Mouse (Mus musculus) heart, embryonic 16.5 days (tissue): Measurements from ENCODE around the gene Fam120a. TPM values are rescaled to one million over a fixed set of nuclear protein-coding genes. Genes with fewer than 3 reads are reported as not detected.

Experiments
- ATAC-seq: fragments of 200-750 bp; cut with Nextera tagmentation; replicated peaks from 2 replicates; pipeline ENCODE4 v1.8.0; 2017; ENCODE audit warnings: moderate number of reproducible peaks; ENCODE audit not compliant: insufficient read depth, low FRiP score; ENCODE audit errors: extremely low read depth
- H3K27ac ChIP-seq: fragments of 300-500 bp; sonication (generic); 2 replicates; pipeline ENCODE4 v1.5.1; 2014; ENCODE audit warnings: mild to moderate bottlenecking, low read length, control low read depth, moderate library complexity
- H3K27me3 ChIP-seq: fragments of 300-500 bp; sonication (generic); 2 replicates; pipeline ENCODE4 v1.6.1; 2014; ENCODE audit warnings: low read length, mixed read lengths; ENCODE audit not compliant: control insufficient read depth, insufficient read depth
- H3K36me3 ChIP-seq: fragments of 300-500 bp; sonication (generic); 2 replicates; pipeline ENCODE4 v1.6.1; 2014; ENCODE audit not compliant: control insufficient read depth, insufficient read depth
- H3K4me1 ChIP-seq: fragments of 300-500 bp; sonication (generic); 2 replicates; pipeline ENCODE4 v1.6.1; 2014; ENCODE audit warnings: low read length, mixed read lengths; ENCODE audit not compliant: control insufficient read depth, insufficient read depth
- H3K4me2 ChIP-seq: fragments of 300-500 bp; sonication (generic); 2 replicates; pipeline ENCODE4 v1.6.1; 2014; ENCODE audit warnings: low read depth, mild to moderate bottlenecking, control low read depth, low read length
- H3K4me3 ChIP-seq: fragments of 300-500 bp; sonication (generic); 2 replicates; pipeline ENCODE4 v1.5.1; 2014; ENCODE audit warnings: mild to moderate bottlenecking, control low read depth, low read length
- H3K9ac ChIP-seq: fragments of 300-500 bp; sonication (generic); 2 replicates; pipeline ENCODE4 v1.6.1; 2014; ENCODE audit warnings: low read length, control low read depth
- H3K9me3 ChIP-seq: fragments of 300-500 bp; sonication (generic); replicated peaks from 2 replicates; pipeline ENCODE4 v1.6.1; 2016; ENCODE audit warnings: low read length; ENCODE audit not compliant: control insufficient read depth
- WGBS: fragments of 180-500 bp; shearing (Covaris S2); extraction: QIAGEN DNeasy Blood & Tissue Kit; methylation state at CpG from one replicate; pipeline ENCODE4 v1.1.7; 2014; 5-methylcytosine and 5-hydroxymethylcytosine counted together
- polyA plus RNA-seq: library from polyadenylated mRNA; unstranded; fragments of >200 nt; fragmentation: Nextera tagmentation; extraction: Ambion mirVana; gene quantifications from 2 replicates; pipeline ENCODE4 v1.2.1, GENCODE M21; 2015

Fam120a gene
- polyA plus RNA-seq, 1 experiment from 2014 or later: 17.2 TPM

- Histone ChIP-seq H3K4me2 (no peak overlapping the region), H3K9ac (no peak overlapping the region), H3K27me3 (no peaks in the 10 kb centered on the region), H3K9me3 (no peaks in the 10 kb centered on the region), H3K4me1 (peaks cover 25% of the 10 kb centered on the region), H3K27ac (no peak overlapping the region), H3K4me3 (no peak overlapping the region), H3K36me3 (no peaks in the 10 kb centered on the region)
- WGBS: 25% methylated on average over 4 of the region's 4 CpGs
- ATAC-seq: no peak
Observed at GRCm38 (mm10) chr13:48845308-48845707, 122.5 kb downstream of the Fam120a start.

GRCm38 (mm10) chr13:48843530-48843929 lies 124.3 kb downstream of the Fam120a start:
- Histone ChIP-seq H3K36me3 (no peaks in the 10 kb centered on the region), H3K9me3 (no peaks in the 10 kb centered on the region), H3K4me3 (no peak overlapping the region), H3K27me3 (no peaks in the 10 kb centered on the region), H3K27ac (no peak overlapping the region), H3K9ac (no peak overlapping the region), H3K4me2 (no peak overlapping the region), H3K4me1 (peaks cover 15% of the 10 kb centered on the region)
- 79% methylated on average over 1 of the region's 1 CpGs for WGBS
- ATAC-seq: no peak

- H3K4me1 ChIP-seq: peaks cover 14% of the 10 kb centered on the region
- no peaks in the 10 kb centered on the region for H3K36me3 ChIP-seq
- H3K4me2 ChIP-seq: no peak overlapping the region
- H3K9me3 ChIP-seq: no peaks in the 10 kb centered on the region
- H3K4me3 ChIP-seq: no peak overlapping the region
- 0 out of 2 replicates have a peak, but pooled peaks have one; percentile 33 for ATAC-seq
- H3K9ac ChIP-seq: no peak overlapping the region
- H3K27me3 ChIP-seq: no peaks in the 10 kb centered on the region
- H3K27ac ChIP-seq: no peak overlapping the region
- 69% methylated on average over 5 of the region's 5 CpGs for WGBS
Observed at GRCm38 (mm10) chr13:48841905-48842592, 125.8 kb downstream of the Fam120a start.

GRCm38 (mm10) chr13:48838284-48838683 lies 129.5 kb downstream of the Fam120a start:
- 75% methylated on average over 2 of the region's 2 CpGs for WGBS
- Histone ChIP-seq H3K9me3 (no peaks in the 10 kb centered on the region), H3K9ac (no peak overlapping the region), H3K4me3 (no peak overlapping the region), H3K4me2 (no peak overlapping the region), H3K27me3 (no peaks in the 10 kb centered on the region), H3K27ac (no peak overlapping the region), H3K36me3 (no peaks in the 10 kb centered on the region; the same call in 1 of the 2 replicates), H3K4me1 (peaks cover 8% of the 10 kb centered on the region; the same call in 1 of the 2 replicates)
- no peak for ATAC-seq

- no peak overlapping the region for H3K4me2 ChIP-seq
- H3K9ac ChIP-seq: no peak overlapping the region
- no peak overlapping the region for H3K4me3 ChIP-seq
- WGBS: 56% methylated on average over 6 of the region's 6 CpGs
- no peak for ATAC-seq
- H3K27me3 ChIP-seq: no peaks in the 10 kb centered on the region
- no peaks in the 10 kb centered on the region for H3K9me3 ChIP-seq
- H3K4me1 ChIP-seq: peaks cover 8% of the 10 kb centered on the region; the same call in 1 of the 2 replicates
- H3K36me3 ChIP-seq: no peaks in the 10 kb centered on the region; the same call in 1 of the 2 replicates
- no peak overlapping the region for H3K27ac ChIP-seq
Observed at GRCm38 (mm10) chr13:48837537-48837936, 130.3 kb downstream of the Fam120a start.

- 82% methylated on average over 14 of the region's 14 CpGs for WGBS
- no peaks in the 10 kb centered on the region for H3K4me1 ChIP-seq
- no peaks in the 10 kb centered on the region for H3K9me3 ChIP-seq
- no peak overlapping the region for H3K4me3 ChIP-seq
- H3K27ac ChIP-seq: no peak overlapping the region
- ATAC-seq: no peak
- peaks cover 25% of the 10 kb centered on the region for H3K36me3 ChIP-seq
- H3K4me2 ChIP-seq: no peak overlapping the region
- no peaks in the 10 kb centered on the region for H3K27me3 ChIP-seq
- H3K9ac ChIP-seq: no peak overlapping the region
Observed at GRCm38 (mm10) chr13:48830528-48831250, 137.1 kb downstream of the Fam120a start.

GRCm38 (mm10) chr13:48829780-48830179 lies 138.0 kb downstream of the Fam120a start:
- Histone ChIP-seq H3K4me2 (no peak overlapping the region), H3K9me3 (no peaks in the 10 kb centered on the region), H3K27ac (no peak overlapping the region), H3K4me3 (no peak overlapping the region), H3K27me3 (no peaks in the 10 kb centered on the region), H3K4me1 (no peaks in the 10 kb centered on the region), H3K36me3 (peaks cover 34% of the 10 kb centered on the region), H3K9ac (no peak overlapping the region)
- no peak for ATAC-seq
- WGBS: 85% methylated on average over 4 of the region's 4 CpGs
